Mouse (Mus musculus): ENCODE measurements at regions not wholly inside any gene's neighbourhood (a gene's known extent, or its start where the extent isn't known, plus 50 kb on each side); places are given as distances from the start of the nearest gene placed in this dataset.

DNA sequence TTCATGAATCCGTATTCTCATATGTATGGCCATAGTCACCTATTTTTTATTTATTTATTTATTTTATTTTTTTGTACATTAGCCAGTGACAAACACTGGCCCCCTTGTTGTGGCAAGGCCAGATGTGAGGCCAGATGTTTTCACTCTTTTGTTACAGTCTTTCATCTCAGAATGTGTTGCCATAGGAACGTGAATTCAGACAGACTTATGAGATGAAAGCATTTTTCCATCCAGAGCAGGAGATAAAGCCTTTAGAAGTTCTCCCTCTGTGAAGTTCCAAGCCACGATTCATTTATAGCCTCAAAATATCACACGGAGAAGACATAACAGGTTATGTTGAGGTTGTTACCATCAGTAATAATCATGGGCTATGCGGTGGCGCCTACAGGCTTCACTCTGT is 220.9 kb downstream of the Arpp21 start:
- no peak for DNase-seq

GRCm38 (mm10) chr9:111994401-111994800 is 241.3 kb downstream of the Arpp21 start:
- DNase-seq: no peak

DNA sequence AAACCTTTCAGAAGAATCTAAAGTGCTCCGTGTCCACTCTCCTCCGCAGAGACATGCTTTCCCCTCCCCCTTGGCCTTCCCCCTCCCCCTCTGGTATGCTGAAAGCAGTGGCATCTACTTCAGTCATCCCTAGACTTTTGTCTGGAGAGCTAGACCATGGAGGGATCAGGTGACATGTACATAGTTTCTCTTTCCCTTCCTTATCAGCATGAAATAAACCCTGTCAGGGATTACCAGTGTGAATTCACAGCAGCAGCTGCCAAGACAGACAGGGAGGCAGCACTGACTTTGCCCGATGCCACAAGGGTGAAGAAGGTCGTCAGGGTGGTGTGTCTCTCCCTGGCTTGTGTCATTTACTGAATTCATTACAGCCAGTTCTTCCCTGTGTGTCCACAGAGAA is 241.9 kb downstream of the Arpp21 start:
- peak; percentile 45 for DNase-seq

DNA sequence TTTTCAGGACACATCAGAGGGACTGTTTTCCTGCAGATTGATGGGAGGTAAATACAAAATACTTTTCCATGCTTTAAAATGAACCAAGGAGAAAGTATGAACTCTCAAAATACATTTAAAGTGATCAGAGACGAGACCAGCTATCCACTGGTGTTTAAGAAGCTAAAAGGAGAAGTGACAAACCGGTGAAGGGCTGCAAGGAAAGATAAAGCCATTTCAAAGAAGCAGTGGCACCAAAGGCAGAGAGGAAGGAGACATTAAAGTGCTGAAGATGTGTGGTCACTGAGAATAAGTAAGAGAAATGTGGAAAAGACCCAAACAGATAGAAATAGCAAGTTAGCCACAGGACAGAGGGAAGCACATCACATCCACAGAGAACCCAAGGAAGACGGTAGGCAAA is 245.7 kb downstream of the Arpp21 start:
- no peak for DNase-seq

- peak; percentile 54 for DNase-seq
Observed at GRCm38 (mm10) chr9:111963405-111964037, 272.2 kb downstream of the Arpp21 start.

DNA sequence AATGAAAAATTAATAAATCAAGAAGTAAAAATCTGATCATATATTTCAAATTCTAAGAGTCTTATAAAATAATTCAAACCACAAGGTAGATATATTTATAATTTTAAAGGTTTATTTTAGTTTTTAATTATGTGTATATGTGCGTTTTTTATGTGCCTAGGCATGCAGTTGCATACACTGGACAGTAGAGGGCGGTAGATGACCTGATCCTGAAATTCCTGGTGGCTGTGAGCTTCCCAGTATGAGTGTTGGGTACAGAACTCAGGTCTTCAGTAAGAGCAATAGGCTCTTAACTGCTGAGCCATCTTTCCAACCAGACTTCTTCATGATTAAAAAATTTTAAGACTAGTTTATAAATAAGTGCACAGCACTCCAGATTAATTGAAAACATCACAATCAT is 267.7 kb upstream of the Stac start:
- DNase-seq: no peak

GRCm38 (mm10) chr9:111939271-111940067 is 249.3 kb upstream of the Stac start:
- peak; percentile 64 for DNase-seq

GRCm38 (mm10) chr9:111932455-111932854 is 242.3 kb upstream of the Stac start:
- peak; percentile 10 for DNase-seq

DNA sequence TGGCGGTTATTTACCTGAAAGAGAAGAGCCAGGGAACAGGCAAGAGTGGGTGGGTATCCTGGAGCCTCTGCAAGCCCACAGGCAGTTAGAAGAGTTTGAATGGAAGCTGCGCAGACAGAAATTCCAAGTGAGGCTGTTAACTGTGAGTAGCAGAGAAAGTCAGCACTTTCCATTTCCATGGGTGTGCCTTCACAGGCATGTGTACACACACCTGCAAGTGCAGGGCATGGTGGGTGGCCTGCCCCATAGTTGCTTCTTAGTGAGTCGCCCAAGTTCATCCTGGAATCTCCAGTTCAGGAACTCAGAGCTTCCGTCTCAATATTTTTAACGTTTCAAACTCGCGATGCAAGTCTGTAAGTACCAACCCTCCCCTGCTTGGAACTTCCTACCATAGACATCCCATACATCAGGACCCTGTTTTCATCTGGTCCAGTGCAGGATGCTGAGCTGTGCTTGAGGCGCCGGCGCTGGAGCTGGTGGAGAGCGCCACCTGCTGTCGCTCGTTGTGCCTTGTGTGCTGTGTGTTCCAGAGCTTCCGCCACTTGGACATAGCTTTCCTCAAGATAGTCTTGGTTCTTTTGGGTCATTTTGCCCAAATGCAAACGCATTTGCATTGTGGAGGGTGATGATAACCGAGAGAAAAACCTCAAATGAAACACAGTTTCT is 228.3 kb upstream of the Stac start:
- peak; percentile 87 for DNase-seq

- DNase-seq: peak; percentile 85
Observed at GRCm38 (mm10) chr9:111916684-111917535, 226.8 kb upstream of the Stac start.

DNA sequence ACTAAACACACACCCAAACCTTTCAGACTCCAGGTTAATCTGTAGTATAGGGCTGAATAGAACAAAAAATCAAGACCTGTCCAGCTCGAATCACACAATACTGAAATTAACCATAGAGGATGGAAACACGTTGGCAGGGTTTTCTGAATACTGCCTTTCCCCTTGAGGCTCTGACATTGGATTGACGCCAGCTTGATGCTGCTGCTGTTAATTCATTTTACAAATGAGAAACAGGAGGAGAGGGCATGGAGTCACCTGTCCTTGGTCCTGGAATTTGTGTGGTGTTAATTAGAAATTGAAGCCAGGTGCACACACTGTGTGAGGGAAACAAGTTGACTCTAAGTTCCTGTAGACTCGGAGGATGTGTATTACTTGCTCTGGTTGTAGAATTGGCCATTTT is 218.7 kb upstream of the Stac start:
- peak; percentile 21 for DNase-seq

DNA sequence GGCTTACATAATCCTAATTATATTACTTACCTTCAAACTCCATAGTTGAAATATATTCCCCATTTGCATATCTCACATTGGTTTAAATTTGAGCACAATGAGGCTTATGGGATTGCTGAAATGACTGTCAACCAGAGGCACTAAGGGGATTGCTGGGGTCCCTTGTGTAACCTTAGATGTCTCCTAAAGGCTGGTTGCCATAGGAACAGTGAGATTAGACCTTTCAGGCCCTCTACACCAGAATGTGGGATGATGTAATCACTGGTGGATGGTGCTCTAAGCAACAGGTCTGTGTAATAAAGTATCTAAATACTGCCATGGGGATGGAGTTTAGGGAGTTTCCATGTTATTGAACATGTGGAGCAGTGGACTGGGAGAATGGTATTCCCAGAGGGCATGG is 210.0 kb upstream of the Stac start:
- DNase-seq: no peak

DNA sequence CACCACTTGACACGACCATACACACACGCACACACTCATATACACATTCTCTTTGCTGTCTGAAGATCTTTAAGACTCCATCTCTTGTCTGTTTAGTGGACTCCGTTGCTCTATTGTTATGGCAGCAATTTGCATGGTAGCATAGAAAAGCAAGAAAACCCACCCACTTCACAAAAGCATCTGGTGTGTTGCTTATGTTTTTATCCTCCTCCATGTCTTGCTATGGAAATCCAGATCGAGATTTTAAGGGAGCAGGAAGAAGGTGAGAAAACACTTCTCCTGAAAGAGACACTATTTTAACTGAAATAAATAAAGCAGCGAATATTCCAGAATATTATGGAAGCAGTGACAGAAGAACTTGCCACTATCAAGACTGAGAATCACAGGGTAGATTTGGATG is 207.5 kb upstream of the Stac start:
- no peak for DNase-seq

DNA sequence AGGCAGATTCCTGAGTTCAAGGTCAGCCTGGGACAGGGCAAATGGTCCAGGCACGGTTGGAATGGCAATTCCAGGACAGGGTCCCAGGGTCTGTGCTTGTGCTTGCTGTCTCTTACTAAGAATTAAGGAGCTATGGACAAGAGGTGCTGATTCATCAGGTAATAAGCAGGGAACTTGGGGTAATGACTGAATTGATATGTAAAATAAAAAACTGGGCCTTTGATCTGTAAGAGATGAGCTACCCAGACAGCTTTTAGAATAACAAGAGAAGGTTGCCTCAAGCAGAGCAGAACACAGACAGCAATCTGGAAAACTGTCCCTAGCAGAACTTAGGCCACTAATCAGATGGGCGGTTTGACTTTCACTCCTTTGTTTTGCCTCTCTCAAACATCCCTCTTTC is 189.6 kb upstream of the Stac start:
- no peak for DNase-seq

- no peak for DNase-seq
Observed at GRCm38 (mm10) chr9:111876846-111877245, 186.7 kb upstream of the Stac start.

- DNase-seq: no peak
Observed at GRCm38 (mm10) chr9:111870466-111870865, 180.3 kb upstream of the Stac start.

GRCm38 (mm10) chr9:111869801-111870382 is 179.7 kb upstream of the Stac start:
- no peak for DNase-seq

DNA sequence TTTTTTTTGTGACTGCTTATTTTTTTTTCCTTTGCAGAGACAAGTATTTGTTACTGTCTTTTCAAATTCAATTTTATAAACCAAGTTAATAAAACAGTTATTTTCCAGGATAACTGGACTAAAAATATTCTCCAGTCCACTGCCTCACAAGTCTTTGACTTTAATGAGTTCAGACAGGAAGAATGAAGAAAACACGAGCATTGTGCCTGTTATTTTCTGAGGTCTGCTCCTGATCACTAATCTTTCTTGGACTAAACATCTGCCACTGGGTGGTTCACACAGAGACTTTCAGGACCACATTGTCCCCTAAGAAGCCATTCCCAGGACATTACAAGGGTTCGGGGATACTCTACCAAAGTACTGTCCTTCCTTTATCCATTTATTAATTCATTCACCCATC is 167.9 kb upstream of the Stac start:
- no peak for DNase-seq

- DNase-seq: no peak
Observed at GRCm38 (mm10) chr9:111854976-111855375, 164.8 kb upstream of the Stac start.

DNA sequence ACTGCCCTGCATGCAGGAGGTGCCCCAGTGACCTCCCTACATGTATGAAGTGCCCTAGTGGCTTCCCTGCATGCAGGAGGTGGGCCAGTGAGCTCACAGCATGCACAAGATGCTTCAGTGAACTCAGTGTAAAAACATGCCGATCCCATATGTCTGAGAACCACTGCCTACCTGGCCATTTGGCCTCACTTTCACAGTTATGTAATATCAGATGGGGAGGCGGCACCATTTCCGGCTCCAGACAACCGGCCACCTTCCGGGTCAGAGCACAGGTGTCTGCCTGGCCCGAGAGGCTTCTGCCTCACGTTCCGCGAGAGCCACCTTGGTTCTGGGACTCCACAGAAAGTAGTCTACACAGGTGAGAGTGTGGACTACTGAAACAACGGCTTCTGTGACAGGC is 156.2 kb upstream of the Stac start:
- no peak for DNase-seq

DNA sequence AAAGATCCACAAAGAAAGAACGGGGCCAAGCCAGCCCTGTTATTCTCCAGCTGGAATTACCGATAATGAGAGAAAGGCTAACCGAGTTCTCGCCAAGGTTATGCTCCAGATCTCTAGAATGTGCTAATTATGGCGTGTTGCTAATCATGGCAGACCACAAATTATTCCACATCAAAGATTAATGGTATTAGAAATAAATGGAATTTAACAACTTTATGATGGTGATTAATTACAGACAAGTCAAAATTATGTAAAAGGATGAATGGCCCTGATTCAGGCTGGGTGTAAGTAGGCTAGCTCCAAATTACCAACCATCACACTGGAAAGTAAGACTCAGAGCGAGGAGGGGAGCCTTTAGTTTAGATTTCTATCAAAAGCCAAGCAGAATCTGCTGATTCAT is 151.0 kb upstream of the Stac start:
- no peak for DNase-seq

- DNase-seq: no peak
Observed at GRCm38 (mm10) chr9:111838069-111838820, 148.1 kb upstream of the Stac start.

All from embryo, embryonic 11 days (tissue).